Mouse (Mus musculus) intestine, postnatal 0 days (tissue): ENCODE measurements around the gene Terf2. TPM values are rescaled to one million over a fixed set of nuclear protein-coding genes. Genes with fewer than 3 reads are reported as not detected.
"Not testable (repeated sequence)": the region's sequence is repeated elsewhere in the genome, so short reads cannot be mapped to it uniquely, and the experiment has no call there.

Experiments
- ATAC-seq: fragments of 200-750 bp; cut with Nextera tagmentation; 2 replicates; pipeline ENCODE4 v1.8.0; 2017; ENCODE audit warnings: mild to moderate bottlenecking, moderate TSS enrichment, moderate library complexity
- H3K27ac ChIP-seq: fragments of 300-500 bp; sonication (generic); 2 replicates; pipeline ENCODE4 v1.5.1; 2014; ENCODE audit warnings: mild to moderate bottlenecking, low read depth, low read length, moderate library complexity
- H3K27me3 ChIP-seq: fragments of 300-500 bp; sonication (generic); replicated peaks from 2 replicates; pipeline ENCODE4 v1.6.1; 2014; ENCODE audit warnings: low read length, mixed read lengths; ENCODE audit not compliant: control insufficient read depth, insufficient read depth
- H3K36me3 ChIP-seq: fragments of 300-500 bp; sonication (generic); 2 replicates; pipeline ENCODE4 v1.6.1; 2014; ENCODE audit warnings: mild to moderate bottlenecking, moderate library complexity; ENCODE audit not compliant: control insufficient read depth, insufficient read depth
- H3K4me1 ChIP-seq: fragments of 300-500 bp; sonication (generic); replicated peaks from 2 replicates; pipeline ENCODE4 v1.6.1; 2014; ENCODE audit warnings: antibody characterized with exemption, low read length, mixed read lengths; ENCODE audit not compliant: control insufficient read depth, insufficient read depth
- H3K4me2 ChIP-seq: fragments of 300-500 bp; sonication (generic); replicated peaks from 2 replicates; pipeline ENCODE4 v1.6.1; 2014; ENCODE audit warnings: low read depth, mild to moderate bottlenecking, moderate library complexity
- H3K4me3 ChIP-seq: fragments of 300-500 bp; sonication (generic); 2 replicates; pipeline ENCODE4 v1.5.1; 2014; ENCODE audit warnings: low read depth, low read length
- H3K9ac ChIP-seq: fragments of 300-500 bp; sonication (generic); 2 replicates; pipeline ENCODE4 v1.6.1; 2014; ENCODE audit warnings: mild to moderate bottlenecking, low read depth, low read length
- H3K9me3 ChIP-seq: fragments of 300-500 bp; sonication (generic); 2 replicates; pipeline ENCODE4 v1.6.1; 2016; ENCODE audit warnings: mixed run types; ENCODE audit not compliant: control insufficient read depth
- CTCF ChIP-seq: sonication (generic); IDR thresholded peaks from 2 replicates; pipeline ENCODE4 v1.5.1; 2016; ENCODE audit warnings: low read depth, mild to moderate bottlenecking, control low read depth, antibody characterized with exemption, moderate library complexity
- WGBS: fragments of 180-500 bp; shearing (Covaris S2); extraction: QIAGEN DNeasy Blood & Tissue Kit; methylation state at CpG from one replicate; pipeline ENCODE4 v1.1.7; 2014; 5-methylcytosine and 5-hydroxymethylcytosine counted together
- polyA plus RNA-seq: library from polyadenylated mRNA; unstranded; fragments of >200 nt; fragmentation: Nextera tagmentation; extraction: Ambion mirVana; gene quantifications from 2 replicates; pipeline ENCODE4 v1.2.1, GENCODE M21; 2015

Gene Terf2
- polyA plus RNA-seq, 1 experiment from 2014 or later, result 11.2 TPM

GRCm38 (mm10) chr8:107109816-107110435, 13.6 kb upstream of the Terf2 start:
- no peak for ATAC-seq
- no peaks in the 10 kb centered on the region for H3K9me3 ChIP-seq
- H3K9ac ChIP-seq, result no peak overlapping the region
- 77% methylated on average over 5 of the region's 5 CpGs for WGBS
- H3K4me2 ChIP-seq, result no peak overlapping the region
- no peaks in the 10 kb centered on the region for H3K27me3 ChIP-seq
- H3K4me1 ChIP-seq, result no peaks in the 10 kb centered on the region
- H3K36me3 ChIP-seq, result no peaks in the 10 kb centered on the region
- TF ChIP-seq CTCF, result peak; percentile 14; the same call in 1 of the 2 replicates
- H3K4me3 ChIP-seq, result no peak overlapping the region
- H3K27ac ChIP-seq, result no peak overlapping the region

DNA sequence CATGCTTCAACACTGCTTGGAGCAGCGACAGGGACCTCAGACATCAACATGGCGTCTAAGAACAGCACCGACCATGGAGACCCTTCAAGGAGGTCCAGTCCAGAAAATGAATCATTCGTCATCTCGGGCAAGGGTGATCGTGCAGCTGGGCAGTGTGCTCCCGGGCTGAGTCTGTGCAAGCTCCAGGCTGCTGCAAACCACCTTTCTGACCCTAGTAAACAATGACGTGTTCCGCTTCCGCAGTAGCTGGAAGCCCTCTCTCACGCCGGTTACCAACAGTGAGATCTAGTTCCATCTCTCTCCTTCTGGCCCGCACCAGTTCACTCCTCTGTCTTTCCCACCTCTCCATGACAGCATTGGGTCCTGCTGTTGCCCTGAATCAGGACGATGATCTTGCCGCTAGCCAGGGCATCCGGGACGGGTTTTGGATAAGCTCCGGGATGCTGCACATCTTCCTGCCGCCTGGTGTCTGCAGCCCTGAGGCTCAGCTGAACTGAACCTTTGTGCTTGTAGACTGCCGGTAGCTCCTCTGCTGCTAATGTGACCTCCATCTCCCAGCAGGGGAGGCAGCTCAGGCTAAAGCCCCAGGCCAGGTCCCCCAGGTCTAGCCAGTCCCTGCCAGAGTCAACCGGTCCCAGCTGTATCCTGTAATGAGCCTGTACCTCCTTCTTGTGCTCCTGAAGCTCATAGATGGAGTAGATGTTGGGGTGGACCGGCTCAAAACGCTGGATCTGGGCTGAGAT, 12.8 kb upstream of the Terf2 start:
- TF ChIP-seq CTCF, result 0 out of 2 replicates have a peak, but pooled peaks have one; percentile 8
- no peak for ATAC-seq
- Histone ChIP-seq H3K4me3 (0 out of 2 replicates have a peak overlapping the region, but pooled peaks have one; percentile 9), H3K9ac (no peak overlapping the region), H3K36me3 (no peaks in the 10 kb centered on the region), H3K27me3 (no peaks in the 10 kb centered on the region), H3K4me2 (peak overlapping the region; percentile 46), H3K27ac (no peak overlapping the region), H3K9me3 (no peaks in the 10 kb centered on the region), H3K4me1 (no peaks in the 10 kb centered on the region)
- 65% methylated on average over 23 of the region's 23 CpGs for WGBS

GRCm38 (mm10) chr8:107108089-107108488, 11.7 kb upstream of the Terf2 start:
- 95% methylated on average over 5 of the region's 5 CpGs for WGBS
- not testable (repeated sequence) for H3K4me2 ChIP-seq, H3K4me3 ChIP-seq, H3K9ac ChIP-seq, H3K27me3 ChIP-seq, ATAC-seq, H3K4me1 ChIP-seq, H3K36me3 ChIP-seq, H3K27ac ChIP-seq, H3K9me3 ChIP-seq

DNA sequence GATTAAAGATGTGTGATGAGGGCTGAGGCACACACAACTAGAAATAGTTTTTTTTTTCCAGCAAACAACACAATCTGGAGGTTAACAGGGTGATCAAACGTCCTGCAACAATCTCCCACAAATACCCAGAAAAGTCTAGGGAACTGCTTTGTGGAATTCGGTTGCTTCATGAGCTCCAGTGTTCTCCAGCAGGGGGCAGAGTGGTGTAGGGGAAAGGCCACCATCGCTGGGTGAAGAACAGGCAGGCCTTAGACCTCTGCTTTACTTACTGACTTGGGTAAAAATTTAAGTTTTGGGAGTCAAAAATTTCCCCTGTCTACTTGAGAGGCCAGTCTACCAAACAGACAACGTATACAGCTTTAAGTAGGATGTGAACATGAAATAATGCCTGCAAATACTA, 8.2 kb upstream of the Terf2 start:
- peak; percentile 89 for TF ChIP-seq CTCF
- Histone ChIP-seq H3K36me3 (no peaks in the 10 kb centered on the region), H3K4me1 (no peaks in the 10 kb centered on the region), H3K4me2 (no peak overlapping the region), H3K27ac (no peak overlapping the region), H3K4me3 (no peak overlapping the region), H3K9me3 (no peaks in the 10 kb centered on the region), H3K27me3 (no peaks in the 10 kb centered on the region), H3K9ac (no peak overlapping the region)
- no peak for ATAC-seq
- 9% methylated on average over 4 of the region's 4 CpGs for WGBS

DNA sequence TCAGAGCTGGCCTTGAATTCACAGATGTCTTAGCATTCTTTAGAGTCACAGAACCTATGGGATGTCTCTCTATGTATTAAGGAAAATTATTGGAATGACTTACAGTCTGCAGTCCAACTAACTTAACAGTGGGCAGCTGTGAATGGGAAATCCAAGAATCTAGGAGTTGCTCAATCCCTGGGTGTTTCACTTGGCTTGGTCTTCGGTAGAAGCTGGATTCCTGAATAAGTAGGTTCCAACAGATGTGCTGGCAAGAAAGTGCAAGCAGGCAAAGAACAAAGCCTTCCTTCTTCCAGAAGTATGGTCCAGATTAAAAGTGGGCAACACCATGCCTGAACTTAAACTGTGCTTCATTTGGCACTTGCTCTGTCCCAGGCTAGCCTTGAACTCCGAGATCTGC, 4.3 kb upstream of the Terf2 start:
- Histone ChIP-seq H3K9me3 (no peaks in the 10 kb centered on the region), H3K27me3 (no peaks in the 10 kb centered on the region), H3K9ac (no peak overlapping the region), H3K4me2 (no peak overlapping the region), H3K4me1 (no peaks in the 10 kb centered on the region), H3K27ac (no peak overlapping the region), H3K36me3 (no peaks in the 10 kb centered on the region), H3K4me3 (no peak overlapping the region)
- WGBS, result 78% methylated on average over 2 of the region's 2 CpGs
- ATAC-seq, result no peak
- no peak for TF ChIP-seq CTCF

DNA sequence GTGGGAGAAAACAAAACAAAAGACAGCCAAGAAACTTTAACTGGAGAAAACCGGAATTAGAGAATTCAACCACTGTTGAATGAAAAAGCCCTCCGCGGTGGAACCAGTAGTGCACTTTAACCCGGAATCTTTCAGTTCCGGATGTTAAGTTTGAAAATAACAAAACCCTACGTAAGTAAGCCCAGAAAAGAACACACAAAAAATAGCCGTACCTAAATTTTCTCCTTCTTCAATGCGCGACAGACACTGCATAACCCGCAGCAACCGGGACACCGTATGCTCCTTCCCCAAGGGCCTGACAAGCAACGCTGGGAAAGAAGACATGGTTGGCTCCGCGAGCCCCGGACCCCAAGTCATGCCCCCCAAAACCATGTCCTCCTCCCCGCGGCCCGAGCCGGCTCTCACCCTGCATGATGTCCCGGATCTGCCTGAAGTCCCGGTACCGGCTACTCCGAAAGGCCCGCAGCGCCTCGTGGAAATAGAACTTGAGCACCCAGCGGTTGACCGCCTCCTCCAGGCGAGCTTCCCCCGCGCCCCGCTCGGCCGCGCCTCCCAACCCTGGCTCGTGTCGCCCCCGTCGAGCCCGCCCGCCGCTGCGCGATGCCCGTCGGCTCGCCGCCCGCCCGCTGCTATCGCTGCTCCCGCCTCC, 506 bp downstream of the Terf2 start:
- Histone ChIP-seq H3K27me3 (no peaks in the 10 kb centered on the region), H3K36me3 (peaks cover 13% of the 10 kb centered on the region), H3K9ac (peak overlapping the region; percentile 87), H3K4me3 (peak overlapping the region; percentile 71), H3K9me3 (no peaks in the 10 kb centered on the region), H3K4me2 (peak overlapping the region; percentile 74), H3K4me1 (no peaks in the 10 kb centered on the region), H3K27ac (peak overlapping the region; percentile 96)
- no peak; the same call in none of the 2 replicates for ATAC-seq
- WGBS, result under 1% methylated on average over 51 of the region's 53 CpGs
- TF ChIP-seq CTCF, result 0 out of 2 replicates have a peak, but pooled peaks have one; percentile 8
